Mouse (Mus musculus) megakaryocyte progenitor cell, adult 5-6 weeks (primary cell): Measurements from ENCODE around the gene Zbtb40. TPM values are rescaled to one million over a fixed set of nuclear protein-coding genes. Genes with fewer than 3 reads are reported as not detected.

ENCODE experiments used
- ATAC-seq: replicated peaks from 2 replicates; pipeline ENCODE4 v1.8.0; 2016; ENCODE audit warnings: mild to moderate bottlenecking, moderate TSS enrichment, inconsistent platforms; ENCODE audit not compliant: poor library complexity
- total RNA-seq, 2 experiments: library from RNA; stranded (forward) in 1 of 2; stranded (reverse) in 1 of 2; fragments of 157-497, 149-512 nt in 1 of 2; fragments of 200-1000 nt in 1 of 2; gene quantifications; 2 replicates each; pipeline versions ENCODE4 v1.2.3 to v1.2.4; 2015 to 2017

Zbtb40 gene
- total RNA-seq (2015) (4.8 and 5.1 TPM in 2 replicates), total RNA-seq (2017) (5.0 and 7.1 TPM in 2 replicates)

DNA sequence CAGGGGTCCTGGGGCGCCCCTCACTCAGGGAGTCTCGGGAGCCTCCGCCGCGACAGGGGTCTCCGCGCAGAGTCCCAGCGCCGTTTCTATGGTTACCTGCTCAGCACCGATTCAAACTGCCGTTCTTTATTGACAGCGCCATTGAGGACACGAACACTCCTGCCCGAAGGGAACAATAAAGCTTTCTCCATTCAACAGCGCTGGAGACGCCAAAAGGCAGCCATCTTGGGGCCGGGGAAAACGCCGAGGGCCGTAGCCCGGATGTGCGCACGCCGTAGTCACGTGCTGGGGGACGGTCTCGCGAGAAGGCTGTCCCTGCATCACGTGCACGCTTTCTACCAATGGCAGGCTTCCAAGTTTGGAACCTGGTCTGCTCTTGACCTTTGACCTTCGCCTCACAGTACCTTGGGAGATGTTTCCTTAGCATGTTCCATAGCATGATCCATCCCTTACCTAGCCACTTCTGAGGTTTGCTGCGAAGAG, at the start of gene Zbtb40:
TSS of gene Zbtb40 (minus strand) at position 252 of the 483 bp plus-strand sequence.
- ATAC-seq, result peak; percentile 95

- no peak for ATAC-seq
Observed at GRCm38 (mm10) chr4:137097984-137098327, 49.4 kb upstream of the Zbtb40 start.

GRCm38 (mm10) chr4:137097246-137097983, 48.8 kb upstream of the Zbtb40 start:
- ATAC-seq, result no peak

DNA sequence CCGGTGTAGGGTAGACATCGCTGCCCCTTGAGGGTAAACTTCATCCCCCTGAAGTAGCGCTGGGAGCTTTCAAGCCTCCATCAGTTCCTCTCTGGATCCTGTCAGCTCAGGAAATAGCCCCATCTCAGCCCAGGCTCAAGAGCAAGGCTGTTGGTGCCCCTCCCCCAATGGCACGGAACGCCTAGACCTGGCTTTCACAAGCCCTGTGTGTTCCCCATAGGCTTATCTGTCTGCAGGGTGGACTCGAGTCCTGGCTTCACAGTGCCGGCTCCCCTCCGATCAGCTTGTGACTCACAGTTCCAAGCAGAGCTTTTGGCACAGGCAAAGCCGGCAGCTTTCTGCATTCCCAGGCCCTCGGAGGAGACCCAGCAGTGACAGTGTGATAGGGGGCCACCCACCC, 47.8 kb upstream of the Zbtb40 start:
- no peak for ATAC-seq

DNA sequence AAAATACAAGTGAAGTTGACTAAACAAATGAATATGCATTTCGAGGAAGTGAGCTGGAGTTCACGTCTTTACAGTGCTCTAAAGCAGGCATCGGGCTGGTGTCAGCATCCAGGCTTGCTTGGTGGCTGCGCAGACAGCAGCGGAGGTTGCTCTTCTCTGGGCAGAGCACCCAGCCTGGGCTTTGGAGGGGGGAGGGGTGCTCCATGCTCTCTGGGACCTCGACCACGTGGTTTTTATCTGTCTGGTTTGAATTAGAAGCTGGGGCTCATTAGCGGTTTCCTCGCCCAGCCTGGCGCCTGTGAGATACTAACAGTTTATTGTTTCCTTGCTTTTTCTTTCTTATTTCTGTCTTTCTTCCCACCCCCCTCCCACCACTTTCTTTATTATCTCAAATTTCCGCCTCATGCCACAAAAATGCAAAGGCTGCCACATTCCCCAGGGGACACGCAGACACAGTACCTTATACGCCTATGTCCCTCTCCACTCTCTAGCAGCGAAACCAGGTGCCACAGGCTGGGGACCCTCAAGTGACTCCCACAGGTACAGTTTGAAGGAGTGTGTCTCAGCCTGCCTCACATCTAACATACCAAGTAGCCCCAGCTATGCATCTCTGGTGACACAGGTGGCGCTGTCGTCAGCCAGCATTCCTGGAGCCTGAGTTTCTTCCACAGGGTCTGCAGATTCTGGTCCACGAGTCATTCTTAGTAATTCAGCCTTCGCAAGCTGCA, 36.6 kb upstream of the Zbtb40 start:
- ATAC-seq, result peak; percentile 68

DNA sequence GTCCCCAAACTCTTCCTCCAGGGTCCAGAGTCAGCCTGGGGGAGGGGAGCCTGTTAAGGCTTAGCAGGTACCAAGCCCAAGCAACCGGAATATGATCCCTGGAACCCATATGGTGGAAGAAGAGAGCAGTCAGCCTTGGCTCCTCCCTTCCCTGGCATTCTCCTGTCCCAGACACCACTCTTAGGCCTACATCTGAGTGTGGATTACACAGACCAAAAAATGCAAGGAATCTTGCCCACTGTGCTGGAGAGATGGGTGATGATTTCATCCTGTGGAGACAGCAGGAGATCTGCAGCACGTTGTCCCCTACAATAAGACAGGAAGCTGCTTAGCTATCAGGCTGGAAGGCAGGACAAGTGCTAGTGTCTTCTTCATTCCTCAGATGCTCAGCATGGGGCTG, 34.3 kb upstream of the Zbtb40 start:
- ATAC-seq, result no peak

DNA sequence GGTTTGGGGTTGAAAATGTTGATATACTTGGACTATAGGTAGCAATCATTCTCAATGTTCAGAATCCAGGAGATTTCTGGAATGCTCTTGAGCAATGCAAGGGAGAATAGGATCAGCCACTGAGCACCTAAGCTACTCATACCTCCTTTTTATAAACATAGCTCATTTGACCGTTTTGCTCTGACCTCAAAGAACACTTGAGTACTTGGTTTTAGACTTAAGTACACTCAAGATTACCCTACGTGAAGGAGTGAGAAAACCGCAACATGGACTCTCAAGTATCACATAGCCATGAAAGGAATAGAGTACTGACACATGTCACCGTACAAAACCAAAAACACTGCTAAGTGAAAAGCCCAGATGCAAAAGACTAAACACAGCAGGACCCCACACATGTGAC, 32.8 kb upstream of the Zbtb40 start:
- ATAC-seq, result no peak

GRCm38 (mm10) chr4:137077216-137077615, 28.6 kb upstream of the Zbtb40 start:
- ATAC-seq, result no peak

- no peak for ATAC-seq
Observed at GRCm38 (mm10) chr4:137071204-137071603, 22.6 kb upstream of the Zbtb40 start.

GRCm38 (mm10) chr4:137068491-137068890, 19.9 kb upstream of the Zbtb40 start:
- ATAC-seq, result no peak

DNA sequence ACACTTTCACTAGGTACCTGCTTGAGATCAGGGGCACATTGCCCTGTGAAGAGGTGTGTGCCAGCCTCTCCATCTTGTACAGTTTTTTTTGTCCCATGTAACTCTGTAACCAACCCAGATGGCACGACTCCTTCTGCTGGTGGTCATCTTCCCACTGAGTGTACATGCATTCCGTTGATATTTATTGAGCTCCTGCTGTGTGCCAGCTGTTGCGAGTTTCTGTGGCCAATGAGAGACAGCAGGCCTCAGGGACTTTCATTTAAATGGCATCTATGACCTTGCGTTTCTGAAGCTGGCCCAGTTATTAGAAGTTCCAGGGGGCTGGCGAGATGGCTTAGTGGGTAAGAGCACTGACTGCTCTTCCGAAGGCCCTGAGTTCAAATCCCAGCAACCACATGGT, 17.2 kb upstream of the Zbtb40 start:
- no peak for ATAC-seq

- no peak for ATAC-seq
Observed at GRCm38 (mm10) chr4:137054932-137055331, 6.3 kb upstream of the Zbtb40 start.

- no peak for ATAC-seq
Observed at GRCm38 (mm10) chr4:137053810-137054209, 5.2 kb upstream of the Zbtb40 start.

DNA sequence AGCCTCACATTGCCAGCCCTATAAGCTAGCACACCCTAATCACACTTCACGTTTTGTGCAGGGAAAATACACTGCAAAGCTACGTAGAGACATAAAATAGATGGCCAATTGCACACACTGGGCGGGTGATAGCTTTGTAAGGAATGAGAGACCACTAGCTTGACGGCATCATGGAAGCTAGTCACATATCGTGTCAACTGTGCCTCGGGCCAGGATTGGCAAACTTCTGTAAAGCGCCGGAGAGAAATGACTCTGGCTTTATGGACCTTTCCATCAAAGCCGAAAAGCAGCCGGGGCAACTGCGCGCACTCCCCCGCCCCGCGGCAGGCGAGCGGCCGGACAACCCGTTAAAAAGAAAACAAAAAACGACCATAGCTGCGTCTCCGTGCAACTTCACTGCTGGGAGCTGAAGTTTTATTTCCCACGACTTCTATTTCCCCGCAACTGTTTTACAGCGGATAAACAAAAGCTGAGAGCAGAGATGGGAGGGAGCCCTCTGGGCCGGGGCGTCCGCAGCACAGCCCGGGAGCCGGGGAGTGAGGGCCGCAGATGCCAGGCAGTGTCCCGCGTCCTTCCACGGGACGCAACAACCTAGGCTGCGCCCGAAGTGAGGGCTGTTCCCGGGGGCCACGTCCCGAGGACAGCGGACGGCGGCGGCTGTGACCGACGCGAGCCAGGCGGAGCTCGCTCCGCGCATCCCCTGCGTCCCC, 606 bp downstream of the Zbtb40 start:
- ATAC-seq, result peak; percentile 25

DNA sequence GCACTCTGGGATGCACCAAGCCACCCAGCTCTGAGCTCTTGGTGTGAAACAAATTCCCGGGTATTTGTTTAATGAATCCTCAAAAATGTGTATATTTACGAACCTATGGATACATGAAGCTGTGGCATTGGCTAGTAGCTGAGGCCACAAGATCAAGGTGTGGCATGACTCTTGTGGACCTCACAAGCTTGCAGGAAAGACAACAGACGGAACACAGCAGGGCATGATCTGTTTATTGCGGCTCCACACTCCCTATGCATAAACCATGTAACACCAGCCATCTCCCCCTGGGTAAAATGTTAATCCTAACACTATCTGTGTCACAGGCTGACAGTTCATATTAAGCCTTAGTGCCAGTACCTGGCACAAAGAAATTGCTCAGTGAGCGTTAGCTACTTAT, 2.5 kb downstream of the Zbtb40 start:
- ATAC-seq, result no peak

DNA sequence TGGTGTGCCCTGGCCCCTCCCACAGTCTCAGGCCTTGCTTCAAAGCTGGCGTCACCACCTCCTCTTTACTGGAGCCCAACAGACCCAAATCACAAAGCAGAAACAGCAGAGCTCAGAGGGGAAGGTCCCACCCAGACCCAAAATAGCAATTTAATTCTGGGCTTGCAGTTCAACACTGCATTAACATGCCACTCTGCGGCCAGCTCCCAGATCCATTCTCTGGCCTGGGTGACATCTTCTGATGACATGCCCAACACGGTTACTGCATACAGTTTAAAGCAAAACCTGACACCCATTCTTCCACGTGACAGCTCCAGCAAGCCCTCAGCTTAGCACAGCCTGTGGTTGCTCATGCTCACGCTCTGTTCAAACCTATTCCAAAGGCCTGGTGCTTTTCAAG, 4.1 kb downstream of the Zbtb40 start:
- ATAC-seq, result no peak

DNA sequence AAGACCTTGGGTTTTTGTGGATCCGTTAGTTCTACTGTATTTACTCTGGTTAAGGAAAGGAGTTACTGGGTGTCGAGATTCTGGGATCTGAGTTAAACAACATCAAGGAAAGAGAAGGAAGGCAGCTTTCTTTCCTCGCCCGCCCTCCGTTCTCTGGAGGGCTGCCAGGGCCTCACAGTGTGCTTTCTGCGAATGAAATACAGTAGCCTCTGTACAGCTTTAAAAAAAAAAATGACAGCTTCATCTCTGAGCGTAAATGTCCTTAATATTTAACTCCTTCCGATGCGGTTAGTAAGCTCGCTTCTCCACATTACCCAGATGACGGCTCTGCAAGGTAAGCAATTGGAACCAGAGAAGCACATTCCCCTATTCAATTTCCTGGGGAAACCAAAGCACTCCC, 4.8 kb downstream of the Zbtb40 start:
- ATAC-seq, result no peak

GRCm38 (mm10) chr4:137042039-137042438, 6.6 kb downstream of the Zbtb40 start:
- no peak for ATAC-seq

DNA sequence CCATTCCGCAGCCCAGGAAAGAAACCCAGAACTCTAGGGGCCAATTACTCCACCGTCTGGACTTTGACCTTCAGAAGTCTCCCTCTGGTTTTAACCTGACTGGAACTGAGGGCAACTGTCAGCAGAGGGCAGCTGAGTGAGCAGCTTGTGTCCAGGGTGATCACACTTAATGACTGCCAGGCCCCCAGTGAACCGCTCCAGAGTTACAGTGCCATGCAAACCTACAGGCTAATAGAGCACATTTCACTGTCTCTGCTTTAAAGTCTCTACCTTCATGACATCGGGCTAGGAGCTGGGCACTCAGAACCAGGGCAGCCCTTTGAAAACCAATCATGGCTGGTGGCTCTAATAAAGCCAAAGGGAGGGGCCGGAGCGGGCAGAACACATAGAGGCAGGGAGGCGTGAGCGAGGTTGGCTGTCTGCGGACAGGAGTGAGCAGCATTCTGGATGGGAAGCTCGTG, 7.4 kb downstream of the Zbtb40 start:
- no peak for ATAC-seq

DNA sequence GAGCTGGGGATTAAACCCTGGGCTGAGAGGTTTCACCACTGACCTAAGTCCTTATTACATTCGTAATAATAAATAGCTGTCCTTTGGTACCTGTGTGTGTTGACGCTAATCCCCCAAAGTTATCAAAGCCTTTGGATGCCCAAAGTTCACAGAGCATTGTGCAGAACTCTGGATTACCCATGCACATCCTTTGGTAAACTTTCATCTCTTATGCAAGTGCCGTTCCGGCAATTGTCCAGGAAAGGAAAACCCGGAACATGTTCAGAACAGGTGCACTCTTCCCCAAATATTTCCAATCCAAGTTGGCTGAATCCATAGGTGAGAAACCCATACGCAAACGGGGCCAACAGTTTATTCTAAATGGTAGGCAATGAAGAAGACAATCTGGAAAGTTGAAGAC, 9.2 kb downstream of the Zbtb40 start:
- ATAC-seq, result no peak

GRCm38 (mm10) chr4:137038501-137038900, 10.1 kb downstream of the Zbtb40 start:
- ATAC-seq, result no peak

- ATAC-seq, result no peak
Observed at GRCm38 (mm10) chr4:137038096-137038495, 10.5 kb downstream of the Zbtb40 start.
